Mouse (Mus musculus): ENCODE measurements around the gene Sec16a. TPM values are rescaled to one million over a fixed set of nuclear protein-coding genes. Genes with fewer than 3 reads are reported as not detected.

The Sec16a gene
- polyA plus RNA-seq, 1 experiment = 69.0 TPM

- H3K4me1 ChIP-seq (ENCODE audit: control insufficient read depth, insufficient read depth, low read length) = peaks cover 19% of the 10 kb centered on the region
- no peak for TF ChIP-seq CTCF (IDR thresholded peaks at IDR 0.05; ENCODE audit: insufficient read depth, low read length)
- TF ChIP-seq POLR2A (IDR thresholded peaks at IDR 0.05; ENCODE audit: borderline replicate concordance, extremely low read depth, low read depth, low read length) = peak; percentile 21; the same call in 1 of the 2 replicates
- 55% methylated on average over 13 of the region's 13 CpGs for WGBS
- no peak overlapping the region for H3K4me3 ChIP-seq (replicated peaks; ENCODE audit: extremely low read depth, low read depth, low read length)
- DNase-seq = no peak
These were observed 30.8 kb upstream of the Sec16a start for GRCm38 (mm10) chr2:26475505-26476430.

GRCm38 (mm10) chr2:26474789-26475504 lies 29.9 kb upstream of the Sec16a start:
- WGBS = 27% methylated on average over 9 of the region's 9 CpGs
- TF ChIP-seq POLR2A (IDR thresholded peaks at IDR 0.05; ENCODE audit: borderline replicate concordance, extremely low read depth, low read depth, low read length) (no peak), CTCF (IDR thresholded peaks at IDR 0.05; ENCODE audit: insufficient read depth, low read length) (peak; percentile 60)

GRCm38 (mm10) chr2:26472312-26473090 lies 27.5 kb upstream of the Sec16a start:
- H3K4me3 ChIP-seq (replicated peaks; ENCODE audit: extremely low read depth, low read depth, low read length) = no peak overlapping the region
- H3K4me1 ChIP-seq (ENCODE audit: control insufficient read depth, insufficient read depth, low read length) = peaks cover 19% of the 10 kb centered on the region
- no peak for DNase-seq
- TF ChIP-seq CTCF (IDR thresholded peaks at IDR 0.05; ENCODE audit: insufficient read depth, low read length) (no peak), POLR2A (IDR thresholded peaks at IDR 0.05; ENCODE audit: borderline replicate concordance, extremely low read depth, low read depth, low read length) (no peak)
- WGBS = 83% methylated on average over 11 of the region's 11 CpGs

More at GRCm38 (mm10) chr2:26474789-26475504, 29.9 kb upstream of the Sec16a start:
- DNase-seq = peak; percentile 69
- Histone ChIP-seq H3K4me1 (ENCODE audit: control insufficient read depth, insufficient read depth, low read length) (peaks cover 19% of the 10 kb centered on the region), H3K4me3 (replicated peaks; ENCODE audit: extremely low read depth, low read depth, low read length) (no peak overlapping the region)

- 85% methylated on average over 6 of the region's 6 CpGs for WGBS
- H3K4me1 ChIP-seq (ENCODE audit: control insufficient read depth, insufficient read depth, low read length) = peaks cover 18% of the 10 kb centered on the region
- H3K4me3 ChIP-seq (replicated peaks; ENCODE audit: extremely low read depth, low read depth, low read length) = no peak overlapping the region
- TF ChIP-seq POLR2A (IDR thresholded peaks at IDR 0.05; ENCODE audit: borderline replicate concordance, extremely low read depth, low read depth, low read length) (no peak), CTCF (IDR thresholded peaks at IDR 0.05; ENCODE audit: insufficient read depth, low read length) (no peak)
- DNase-seq = no peak
These were observed 26.8 kb upstream of the Sec16a start for GRCm38 (mm10) chr2:26471652-26472285.

- no peak for DNase-seq
- TF ChIP-seq CTCF (IDR thresholded peaks at IDR 0.05; ENCODE audit: insufficient read depth, low read length) (no peak), POLR2A (IDR thresholded peaks at IDR 0.05; ENCODE audit: borderline replicate concordance, extremely low read depth, low read depth, low read length) (no peak)
- Histone ChIP-seq H3K4me3 (replicated peaks; ENCODE audit: extremely low read depth, low read depth, low read length) (no peak overlapping the region), H3K4me1 (ENCODE audit: control insufficient read depth, insufficient read depth, low read length) (peaks cover 11% of the 10 kb centered on the region; the same call in 1 of the 2 replicates)
- 90% methylated on average over 17 of the region's 17 CpGs for WGBS
These were observed 26.0 kb upstream of the Sec16a start for GRCm38 (mm10) chr2:26470967-26471366.

- no peak for DNase-seq
- Histone ChIP-seq H3K4me1 (ENCODE audit: control insufficient read depth, insufficient read depth, low read length) (no peaks in the 10 kb centered on the region), H3K4me3 (replicated peaks; ENCODE audit: extremely low read depth, low read depth, low read length) (no peak overlapping the region)
- TF ChIP-seq POLR2A (IDR thresholded peaks at IDR 0.05; ENCODE audit: borderline replicate concordance, extremely low read depth, low read depth, low read length) = no peak
- TF ChIP-seq CTCF (IDR thresholded peaks at IDR 0.05; ENCODE audit: insufficient read depth, low read length) = no peak
- WGBS = 90% methylated on average over 15 of the region's 15 CpGs
These were observed 23.4 kb upstream of the Sec16a start for GRCm38 (mm10) chr2:26468376-26468775.

- Histone ChIP-seq H3K4me3 (replicated peaks; ENCODE audit: extremely low read depth, low read depth, low read length) (no peak overlapping the region), H3K4me1 (ENCODE audit: control insufficient read depth, insufficient read depth, low read length) (peaks cover 10% of the 10 kb centered on the region; the same call in 1 of the 2 replicates)
- DNase-seq = no peak
- 96% methylated on average over 6 of the region's 6 CpGs for WGBS
- TF ChIP-seq CTCF (IDR thresholded peaks at IDR 0.05; ENCODE audit: insufficient read depth, low read length) (no peak), POLR2A (IDR thresholded peaks at IDR 0.05; ENCODE audit: borderline replicate concordance, extremely low read depth, low read depth, low read length) (no peak)
These were observed 18.4 kb upstream of the Sec16a start for GRCm38 (mm10) chr2:26463412-26463811.

- no peak overlapping the region for H3K4me3 ChIP-seq (replicated peaks; ENCODE audit: extremely low read depth, low read depth, low read length)
- DNase-seq = no peak
- WGBS = 82% methylated on average over 3 of the region's 3 CpGs
- no peak for TF ChIP-seq POLR2A (IDR thresholded peaks at IDR 0.05; ENCODE audit: borderline replicate concordance, extremely low read depth, low read depth, low read length)
- no peak for TF ChIP-seq CTCF (IDR thresholded peaks at IDR 0.05; ENCODE audit: insufficient read depth, low read length)
- peaks cover 11% of the 10 kb centered on the region; the same call in 1 of the 2 replicates for H3K4me1 ChIP-seq (ENCODE audit: control insufficient read depth, insufficient read depth, low read length)
These were observed 18.0 kb upstream of the Sec16a start for GRCm38 (mm10) chr2:26462980-26463379.
